Comparison of ENCODE assay signal across 16 mouse cellular contexts in the genomic region with DNA sequence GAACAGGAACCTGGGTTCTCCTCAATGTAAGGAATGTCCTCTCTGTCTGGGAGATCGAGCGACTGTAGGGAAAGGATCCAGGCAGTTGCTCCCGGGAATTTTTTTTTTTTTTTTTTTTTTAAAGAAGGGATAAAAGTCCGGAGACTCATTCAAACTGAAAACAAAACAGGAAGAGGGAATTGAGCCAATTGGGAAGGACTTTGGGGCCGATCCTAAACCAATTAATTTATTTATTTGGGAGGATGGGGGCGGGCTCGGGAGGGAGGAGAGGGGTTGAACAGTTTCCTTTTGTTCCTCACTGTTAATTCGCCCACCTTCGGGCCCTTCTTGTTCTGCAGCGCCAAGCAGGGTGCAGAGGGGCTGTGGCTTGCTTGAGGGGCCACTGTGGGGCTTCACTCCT.
DNase-seq lines count a peak whose midpoint lies in the region; TF ChIP-seq lines count a peak whose summit lies in the region.
"Had no signal": no experiment of that assay in that cellular context is flagged by ENCODE, and none has a peak within 500 bp of the region (broad histone marks: within the 10 kb centered on the region; RNA-seq: fewer than 3 reads in every experiment).

No protein-coding gene starts in this region.

- TF ChIP-seq CTCF in kidney, adult 2 months (conservative IDR thresholded peaks at IDR 0.05; ENCODE audit: insufficient read depth, insufficient read length, low read depth, low read length) = no peak

- no peak overlapping the region for H3K27ac ChIP-seq in kidney, adult 2 months (ENCODE audit: insufficient read depth, low read depth, low read length)
- H3K27ac ChIP-seq: embryonic facial prominence, embryonic 13.5 days; gastrocnemius, adult 2 months; hindbrain, embryonic 15.5 days had no signal

- 55% methylated on average over 10 of the region's 10 CpGs for WGBS in kidney, adult 2 months

- intact Hi-C loops in heart, postnatal 25 days (cut with DNase I) = no loop called here

- no peak overlapping the region for H3K4me3 ChIP-seq in kidney, adult 2 months (ENCODE audit: insufficient read depth, low read depth, low read length)
- H3K4me3 ChIP-seq: embryonic facial prominence, embryonic 13.5 days; gastrocnemius, adult 2 months; heart, embryonic 12.5 days; hindbrain, embryonic 15.5 days had no signal

- DNase-seq in kidney, adult 2 months = peak; percentile 43
- no peak for DNase-seq in kidney, adult 11 months
- DNase-seq in kidney, postnatal 14 days = peak; percentile 22
- no peak for DNase-seq in kidney, adult 8-10 months
- DNase-seq in R1 (ENCODE audit: low read depth, low spot score) = peak; percentile 28
- DNase-seq in heart, postnatal 25 days (ENCODE audit: low spot score) = no peak
- DNase-seq: adrenal gland, postnatal 14 days; cerebellum, adult 18-20 months; cerebellum, adult 9-11 months; cerebellum, postnatal 36 days; gastrocnemius, adult 2 months; gastrocnemius, postnatal 25 days; heart, postnatal 36 days had no signal

- H3K27me3 ChIP-seq in kidney, adult 2 months (replicated peaks; ENCODE audit: control insufficient read depth, insufficient read depth, low read length) = no peaks in the 10 kb centered on the region
- H3K27me3 ChIP-seq: embryonic facial prominence, embryonic 13.5 days; heart, embryonic 12.5 days; hindbrain, embryonic 15.5 days had no signal

- no peaks in the 10 kb centered on the region for H3K36me3 ChIP-seq in kidney, adult 2 months (ENCODE audit: control insufficient read depth, insufficient read depth, low read length)
- H3K36me3 ChIP-seq: hindbrain, embryonic 15.5 days had no signal

- no peaks in the 10 kb centered on the region for H3K4me1 ChIP-seq in kidney, adult 2 months (ENCODE audit: control insufficient read depth, insufficient read depth, low read length)
- H3K4me1 ChIP-seq: embryonic facial prominence, embryonic 13.5 days; hindbrain, embryonic 15.5 days had no signal

- no peak for TF ChIP-seq POLR2A in kidney, adult 2 months (IDR thresholded peaks at IDR 0.05; ENCODE audit: low read depth, low read length)

Comparison
In these comparisons a context has a peak if more than half of its experiments do, and no peak if none do; other contexts are left out.
1. DNase-seq: peak in kidney, adult 2 months (single experiment), kidney, postnatal 14 days (single experiment) and R1 (single experiment); none in kidney, adult 11 months (single experiment), kidney, adult 8-10 months (0 of 2) and heart, postnatal 25 days (single experiment).